Comparison of ENCODE assay signal across 17 mouse cellular contexts in the genomic region with DNA sequence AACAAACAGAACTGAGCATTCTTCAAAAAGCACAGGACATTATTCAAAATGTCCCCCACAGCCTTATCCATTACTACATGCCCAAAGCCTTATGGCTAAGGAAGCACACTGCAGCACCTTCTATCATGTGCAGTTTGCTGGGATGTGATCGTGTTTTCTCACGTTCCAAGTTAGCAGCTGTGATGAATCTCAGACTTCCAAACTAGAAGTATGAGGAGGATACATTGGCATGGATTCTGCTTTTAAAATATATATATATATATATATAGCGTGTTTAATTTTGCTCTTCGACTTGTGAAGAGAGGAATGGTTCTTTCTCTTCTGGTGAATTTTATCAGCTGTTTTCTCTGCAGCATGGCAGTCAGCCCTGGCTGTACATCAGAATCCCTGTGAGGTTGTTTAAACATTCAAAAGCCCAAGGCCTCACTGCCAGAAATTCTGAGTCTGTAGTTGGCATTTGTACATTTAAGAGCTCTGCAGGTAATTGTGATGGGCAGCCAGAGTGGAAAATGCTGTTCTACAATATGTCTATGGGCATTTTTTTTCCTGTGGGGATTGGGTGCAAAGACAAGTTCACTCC. TPM values are rescaled to one million over a fixed set of nuclear protein-coding genes. Genes with fewer than 3 reads are reported as not detected.
DNase-seq lines count a peak whose midpoint lies in the region; ATAC-seq lines count a peak whose summit lies in the region.
"Had no signal": no experiment of that assay in that cellular context is flagged by ENCODE, and none has a peak within 500 bp of the region (broad histone marks: within the 10 kb centered on the region; RNA-seq: fewer than 3 reads in every experiment).

No protein-coding gene starts in this region.

- H3K27me3 ChIP-seq in forebrain, embryonic 15.5 days: no peaks in the 10 kb centered on the region
- H3K27me3 ChIP-seq in forebrain, embryonic 11.5 days (ENCODE audit: control insufficient read depth, insufficient read depth, low read length): no peaks in the 10 kb centered on the region; the same call in 1 of the 2 replicates
- H3K27me3 ChIP-seq: heart, embryonic 15.5 days; midbrain, embryonic 13.5 days had no signal

- ATAC-seq in forebrain, embryonic 15.5 days (replicated peaks): peak; percentile 64; the same call in 1 of the 2 replicates
- ATAC-seq in forebrain, embryonic 11.5 days (replicated peaks; ENCODE audit: low FRiP score): no peak
- ATAC-seq: hindbrain, postnatal 0 days; midbrain, embryonic 13.5 days had no signal

- 79% methylated on average over 4 of the region's 4 CpGs for WGBS in forebrain, embryonic 15.5 days
- 92% methylated on average over 4 of the region's 4 CpGs for WGBS in forebrain, embryonic 11.5 days

- H3K27ac ChIP-seq in forebrain, embryonic 15.5 days (replicated peaks): no peak overlapping the region
- no peak overlapping the region for H3K27ac ChIP-seq in forebrain, embryonic 11.5 days (ENCODE audit: low read depth, low read length)
- H3K27ac ChIP-seq: heart, embryonic 15.5 days; hindbrain, postnatal 0 days; liver, embryonic 14.5 days; midbrain, embryonic 13.5 days had no signal

- intact Hi-C loops in left cerebral cortex, postnatal 14 days (cut with DNase I): no loop called here

- no peak overlapping the region for H3K4me3 ChIP-seq in forebrain, embryonic 15.5 days
- no peak overlapping the region for H3K4me3 ChIP-seq in forebrain, embryonic 11.5 days (ENCODE audit: low read depth, low read length)
- H3K4me3 ChIP-seq: heart, embryonic 15.5 days; midbrain, embryonic 13.5 days had no signal

- no peaks in the 10 kb centered on the region for H3K9me3 ChIP-seq in forebrain, embryonic 15.5 days
- H3K9me3 ChIP-seq in forebrain, embryonic 11.5 days (ENCODE audit: control insufficient read depth, low read length): no peaks in the 10 kb centered on the region
- H3K9me3 ChIP-seq: heart, embryonic 15.5 days; midbrain, embryonic 13.5 days had no signal

- DNase-seq in forebrain, embryonic 11.5 days (ENCODE audit: low spot score): no peak
- DNase-seq in right cerebral cortex, adult 18-20 months: peak; percentile 31
- DNase-seq in right cerebral cortex, postnatal 14 days: no peak
- peak; percentile 21 to 57 for DNase-seq in left cerebral cortex, postnatal 14 days (ENCODE audit: low spot score in 2 of 2)
- peak; percentile 68 for DNase-seq in telencephalon, adult 2 months (ENCODE audit: low read depth, low spot score)
- DNase-seq in testis, postnatal 10 days (ENCODE audit: low spot score): no peak
- DNase-seq in thymus, postnatal 25 days: no peak
- DNase-seq: cerebellum, adult 11 months; heart, adult 18-20 months; kidney, adult 11 months; kidney, postnatal 14 days; thymus, postnatal 36 days had no signal

- H3K9ac ChIP-seq in forebrain, embryonic 15.5 days (replicated peaks): no peak overlapping the region
- no peak overlapping the region for H3K9ac ChIP-seq in forebrain, embryonic 11.5 days (ENCODE audit: low read length)
- H3K9ac ChIP-seq: heart, embryonic 15.5 days; liver, embryonic 14.5 days; midbrain, embryonic 13.5 days had no signal

- H3K36me3 ChIP-seq in forebrain, embryonic 15.5 days: no peaks in the 10 kb centered on the region
- H3K36me3 ChIP-seq in forebrain, embryonic 11.5 days (ENCODE audit: control insufficient read depth, insufficient read depth, low read length): no peaks in the 10 kb centered on the region
- H3K36me3 ChIP-seq: heart, embryonic 15.5 days; midbrain, embryonic 13.5 days had no signal

- no peaks in the 10 kb centered on the region for H3K4me1 ChIP-seq in forebrain, embryonic 15.5 days
- H3K4me1 ChIP-seq in forebrain, embryonic 11.5 days (replicated peaks; ENCODE audit: control insufficient read depth, insufficient read depth, low read length): no peaks in the 10 kb centered on the region
- H3K4me1 ChIP-seq: heart, embryonic 15.5 days; midbrain, embryonic 13.5 days had no signal

- no peak overlapping the region for H3K4me2 ChIP-seq in forebrain, embryonic 15.5 days (replicated peaks)
- H3K4me2 ChIP-seq in forebrain, embryonic 11.5 days (ENCODE audit: low read depth, low read length, severe bottlenecking): no peak overlapping the region
- H3K4me2 ChIP-seq: heart, embryonic 15.5 days; midbrain, embryonic 13.5 days had no signal

RNA-seq across cellular contexts. Expression of a gene that starts 39.1 kb away (rescaled TPM):
- 7.8 and 8.7 TPM in 2 replicates for polyA plus RNA-seq in forebrain, embryonic 15.5 days (2015; fragmentation: Nextera tagmentation; extraction: Ambion mirVana)
- polyA plus RNA-seq in forebrain, embryonic 11.5 days (2014; fragmentation: Nextera tagmentation; extraction: Ambion mirVana): 4.6 and 5.3 TPM in 2 replicates
- total RNA-seq in left cerebral cortex, postnatal 14 days (2021): 10 to 100 TPM; 60.6 to 63.0 TPM

Comparison
In these comparisons a context has a peak if more than half of its experiments do, and no peak if none do; other contexts are left out.
1. DNase-seq: peak in right cerebral cortex, adult 18-20 months (single experiment), left cerebral cortex, postnatal 14 days (2 of 2) and telencephalon, adult 2 months (single experiment); none in forebrain, embryonic 11.5 days (single experiment), right cerebral cortex, postnatal 14 days (single experiment), testis, postnatal 10 days (single experiment) and thymus, postnatal 25 days (single experiment).